In the genomic region with DNA sequence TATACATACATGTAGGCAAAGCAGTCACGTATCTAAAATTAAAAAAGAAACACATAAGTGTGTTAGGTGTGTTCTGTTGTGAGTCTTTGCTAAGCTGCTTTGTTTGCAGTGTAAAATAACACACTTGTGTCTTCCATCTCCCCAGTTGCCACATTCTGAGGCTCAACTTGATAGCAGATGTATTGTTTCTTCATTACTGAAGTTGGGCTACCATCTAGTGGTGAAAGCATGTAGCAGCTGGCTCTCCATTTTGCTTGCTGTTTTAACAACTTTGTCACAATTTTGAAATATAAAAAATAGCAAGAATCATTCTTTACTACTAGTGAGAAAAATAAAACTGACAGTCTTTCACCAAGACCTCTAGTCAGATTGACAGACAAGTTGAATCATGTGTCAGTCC, we compare ENCODE assay signal across 7 mouse cellular contexts.
DNase-seq lines count a peak whose midpoint lies in the region; ATAC-seq and TF ChIP-seq lines count a peak whose summit lies in the region.

No protein-coding gene starts in this region.

- H3K9ac ChIP-seq in kidney, embryonic 14.5 days (ENCODE audit: low read depth, low read length) = no peak overlapping the region
- no peak overlapping the region for H3K9ac ChIP-seq in CH12.LX (ENCODE audit: insufficient read depth, low read depth)

- H3K36me3 ChIP-seq in kidney, embryonic 14.5 days (ENCODE audit: control insufficient read depth, insufficient read depth, low read length) = no peaks in the 10 kb centered on the region
- no peaks in the 10 kb centered on the region for H3K36me3 ChIP-seq in CH12.LX (replicated peaks in 1 of 2; ENCODE audit: control insufficient read depth in 1 of 2, insufficient read depth in 1 of 2, low read length in 1 of 2)

- 91% methylated on average over 1 of the region's 1 CpGs for WGBS in kidney, embryonic 14.5 days

- H3K4me2 ChIP-seq in kidney, embryonic 14.5 days (replicated peaks; ENCODE audit: low read depth, low read length) = no peak overlapping the region
- no peak overlapping the region for H3K4me2 ChIP-seq in CH12.LX (ENCODE audit: insufficient read depth, low read depth, poor library complexity, severe bottlenecking)

- no peak for ATAC-seq in kidney, embryonic 14.5 days (ENCODE audit: low FRiP score, low TSS enrichment)
- ATAC-seq in activated CD4-positive, CD25-positive, alpha-beta regulatory T cell, adult 4 months = peak; percentile 72

- H3K4me3 ChIP-seq in kidney, embryonic 14.5 days (ENCODE audit: low read length) = no peak overlapping the region
- no peak overlapping the region for H3K4me3 ChIP-seq in CH12.LX (replicated peaks in 1 of 3; ENCODE audit: low read depth in 2 of 3, low read length in 2 of 3, poor library complexity in 1 of 3)

- dilution Hi-C loops in CH12.LX (cut with MboI; ENCODE audit: extremely low pct_ligation_motif_present, extremely low pct_unique_long_range_greater_than_20kb, low sequenced_read_pairs) = no loop called here

- no peaks in the 10 kb centered on the region for H3K9me3 ChIP-seq in kidney, embryonic 14.5 days (ENCODE audit: control insufficient read depth, low read length)
- no peaks in the 10 kb centered on the region for H3K9me3 ChIP-seq in CH12.LX (replicated peaks; ENCODE audit: low read length)

- DNase-seq in kidney, adult 9 months = peak; percentile 39
- DNase-seq in CH12.LX (ENCODE audit: extremely low read depth) = peak; percentile 58
- peak; percentile 10 for DNase-seq in embryo, embryonic 9.5 days (ENCODE audit: extremely low spot score)
- peak; percentile 72 for DNase-seq in lung, postnatal 36 days
- no peak for DNase-seq in testis, postnatal 14 days (ENCODE audit: low spot score)

- TF ChIP-seq CTCF in CH12.LX (conservative IDR thresholded peaks at IDR 0.05 in 1 of 2, IDR thresholded peaks at IDR 0.05 in 1 of 2; ENCODE audit: low read depth in 2 of 2, low read length in 2 of 2) = peak; percentile 61 to 92

- H3K4me1 ChIP-seq in kidney, embryonic 14.5 days (ENCODE audit: control insufficient read depth, insufficient read depth, low read length) = no peaks in the 10 kb centered on the region
- H3K4me1 ChIP-seq in CH12.LX (ENCODE audit: control insufficient read depth in 1 of 2, insufficient read depth in 2 of 2) = peaks cover 2 to 7% of the 10 kb centered on the region in 2 experiments; a peak in 1 of 4 replicates

- no peak overlapping the region for H3K27ac ChIP-seq in kidney, embryonic 14.5 days (ENCODE audit: low read depth, low read length)
- H3K27ac ChIP-seq in CH12.LX (ENCODE audit: insufficient read depth, low read depth) = no peak overlapping the region

- peak; percentile 96 for TF ChIP-seq RAD21 in CH12.LX (IDR thresholded peaks at IDR 0.05; ENCODE audit: low read depth, low read length)

- no peak for TF ChIP-seq EP300 in CH12.LX (IDR thresholded peaks at IDR 0.05; ENCODE audit: low read length)

- in situ Hi-C loops in CH12.LX (cut with MboI; ENCODE audit: low pct_ligation_motif_present, low pct_unique_long_range_greater_than_20kb, low sequenced_read_pairs) = loop anchor here (5.0 kb wide), 1 partner anchor 707 kb away; no protein-coding TSS in a partner anchor

- no peak for TF ChIP-seq POLR2A in CH12.LX (IDR thresholded peaks at IDR 0.05; ENCODE audit: low read depth, low read length)

- no peaks in the 10 kb centered on the region for H3K27me3 ChIP-seq in kidney, embryonic 14.5 days (ENCODE audit: control insufficient read depth, insufficient read depth, low read length)
- no peaks in the 10 kb centered on the region for H3K27me3 ChIP-seq in CH12.LX (replicated peaks)

- no peaks in the 10 kb centered on the region for H3K79me2 ChIP-seq in CH12.LX (replicated peaks; ENCODE audit: control insufficient read depth, extremely low read depth, insufficient read depth, poor library complexity, severe bottlenecking)

TF ChIP-seq in CH12.LX, 34 proteins besides CTCF, POLR2A, EP300 and RAD21:
- TF ChIP-seq HCFC1 (IDR thresholded peaks at IDR 0.05; ENCODE audit: low read depth, low read length) (no peak), MYC (IDR thresholded peaks at IDR 0.05; ENCODE audit: low read depth, low read length) (peak; percentile 46; the same call in 1 of the 2 replicates), ZC3H11A (IDR thresholded peaks at IDR 0.05; ENCODE audit: low read depth, low read length) (peak; percentile 20; the same call in 1 of the 2 replicates), SMC3 (IDR thresholded peaks at IDR 0.05; ENCODE audit: low read depth, low read length) (peak; percentile 78)
